Mouse (Mus musculus) cerebellum, adult 2 months (tissue): ENCODE measurements around the gene Bahd1.

ENCODE experiments used
- CTCF ChIP-seq: fragments of 200-500 bp; IDR thresholded peaks from 2 replicates; pipeline ENCODE4 v1.5.1; 2011; ENCODE audit warnings: low read depth, mild to moderate bottlenecking, control low read depth, low read length, moderate library complexity, borderline replicate concordance; ENCODE audit not compliant: insufficient read depth
- POLR2A ChIP-seq: fragments of 200-500 bp; IDR thresholded peaks from 2 replicates; pipeline ENCODE4 v1.6.1; 2011; ENCODE audit warnings: low read length, control low read depth, borderline replicate concordance; ENCODE audit not compliant: insufficient read depth

DNA sequence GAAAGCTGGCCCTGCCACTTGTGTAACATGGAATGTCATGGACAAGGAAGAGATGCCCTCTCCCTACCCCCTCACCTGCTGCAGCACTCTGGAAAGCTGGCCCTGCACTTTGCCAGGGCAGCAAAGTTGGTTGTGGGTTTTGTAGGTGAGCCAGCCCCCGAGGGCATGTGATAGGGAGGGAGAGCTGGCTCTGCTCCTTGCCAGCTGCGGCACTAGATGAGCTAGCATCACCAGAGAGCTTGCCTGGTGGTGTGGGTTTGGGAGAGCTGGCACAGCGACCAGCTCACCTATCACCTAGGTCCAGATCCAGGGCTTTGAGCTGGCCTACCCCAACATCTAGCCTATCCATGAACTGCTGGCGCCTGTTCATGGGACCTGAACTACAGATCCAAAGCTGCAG, 48.6 kb downstream of the Bahd1 start:
- no peak for TF ChIP-seq CTCF
- no peak for TF ChIP-seq POLR2A
